Mouse (Mus musculus) MEL (cell line): ENCODE measurements around the gene Atoh8. TPM values are rescaled to one million over a fixed set of nuclear protein-coding genes. Genes with fewer than 3 reads are reported as not detected.

Source experiments
- DNase-seq: peaks from one replicate; pipeline ENCODE4 v3.0.0; 2011; ENCODE audit warnings: low read depth, low spot score
- H3K27ac ChIP-seq: 2 replicates; pipeline ENCODE4 v1.5.1; 2012; ENCODE audit warnings: low read depth, mild to moderate bottlenecking, control low read depth, low read length, moderate library complexity; ENCODE audit not compliant: control insufficient read depth
- H3K27me3 ChIP-seq, 2 experiments: fragments of 150-350 bp in 1 of 2; sonication (generic) in 1 of 2; 2 replicates each; pipeline ENCODE4 v1.6.1; 2012; ENCODE audit warnings: low read length in 2 of 2, mild to moderate bottlenecking in 2 of 2, improper control_type of control experiment in 1 of 2, moderate library complexity in 1 of 2; ENCODE audit not compliant: insufficient read depth in 2 of 2, control insufficient read depth in 1 of 2
- H3K36me3 ChIP-seq, 2 experiments: 2 replicates each; pipeline ENCODE4 v1.6.1; 2012 to 2014; ENCODE audit warnings: low read length in 2 of 2, improper control_type of control experiment in 1 of 2, inconsistent platforms in 1 of 2, mild to moderate bottlenecking in 1 of 2; ENCODE audit not compliant: insufficient read depth in 2 of 2, control insufficient read depth in 1 of 2
- H3K4me1 ChIP-seq, 2 experiments: fragments of 150-350 bp in 1 of 2; sonication (generic) in 1 of 2; 2 replicates each; pipeline ENCODE4 v1.6.1; 2012; ENCODE audit warnings: low read length in 2 of 2, improper control_type of control experiment in 1 of 2, mild to moderate bottlenecking in 1 of 2; ENCODE audit not compliant: insufficient read depth in 2 of 2, control insufficient read depth in 1 of 2
- H3K4me3 ChIP-seq, 2 experiments: fragments of 150-350 bp in 1 of 2; sonication (generic) in 1 of 2; 2 replicates each; pipeline ENCODE4 v1.5.1; 2012; ENCODE audit warnings: low read depth in 2 of 2, low read length in 2 of 2, mild to moderate bottlenecking in 2 of 2, moderate library complexity in 2 of 2, control low read depth in 1 of 2, improper control_type of control experiment in 1 of 2; ENCODE audit not compliant: control insufficient read depth in 1 of 2, insufficient read depth in 1 of 2
- H3K79me2 ChIP-seq: 2 replicates; pipeline ENCODE4 v1.6.1; 2012; ENCODE audit warnings: mild to moderate bottlenecking, low read length, moderate library complexity; ENCODE audit not compliant: control insufficient read depth, poor library complexity, insufficient read depth
- H3K9ac ChIP-seq: 2 replicates; pipeline ENCODE4 v1.6.1; 2012; ENCODE audit warnings: low read depth, mild to moderate bottlenecking, control low read depth, low read length, moderate library complexity; ENCODE audit not compliant: control insufficient read depth, poor library complexity, severe bottlenecking
- H3K9me3 ChIP-seq: fragments of 150-350 bp; sonication (generic); replicated peaks from 2 replicates; pipeline ENCODE4 v1.6.1; 2012; ENCODE audit warnings: mild to moderate bottlenecking, low read length, improper control_type of control experiment, moderate library complexity; ENCODE audit not compliant: insufficient read depth
- BHLHE40 ChIP-seq: IDR thresholded peaks from 2 replicates; pipeline ENCODE4 v1.6.1; 2012; ENCODE audit warnings: low read depth, mild to moderate bottlenecking, inconsistent platforms, low read length, improper control_type of control experiment, borderline replicate concordance
- CHD1 ChIP-seq: IDR thresholded peaks from 2 replicates; pipeline ENCODE4 v1.6.1; 2012; ENCODE audit warnings: low read depth, mild to moderate bottlenecking, inconsistent platforms, low read length, improper control_type of control experiment
- CHD2 ChIP-seq: IDR thresholded peaks from 2 replicates; pipeline ENCODE4 v1.6.1; 2011; ENCODE audit warnings: low read length, improper control_type of control experiment
- CTCF ChIP-seq, 3 experiments: IDR thresholded peaks in 2 of 3; conservative IDR thresholded peaks in 1 of 3; 2 replicates each; pipeline ENCODE4 v1.5.1; 2011 to 2012; ENCODE audit warnings: low read length in 3 of 3, low read depth in 2 of 3, mild to moderate bottlenecking in 2 of 3, improper control_type of control experiment in 1 of 3, inconsistent platforms in 1 of 3, mixed read lengths in 1 of 3, moderate library complexity in 1 of 3; ENCODE audit not compliant: control insufficient read depth in 1 of 3, insufficient read depth in 1 of 3, poor library complexity in 1 of 3, severe bottlenecking in 1 of 3
- ELF1 ChIP-seq: IDR thresholded peaks from 2 replicates; pipeline ENCODE4 v1.6.1; 2014; ENCODE audit warnings: low read depth, mild to moderate bottlenecking, inconsistent platforms, low read length, improper control_type of control experiment, moderate library complexity
- EP300 ChIP-seq, 2 experiments: IDR thresholded peaks; 2 replicates each; pipeline ENCODE4 v1.6.1; 2011; ENCODE audit warnings: improper control_type of control experiment in 2 of 2, low read length in 2 of 2, low read depth in 1 of 2, mild to moderate bottlenecking in 1 of 2
- GABPA ChIP-seq: IDR thresholded peaks from 2 replicates; pipeline ENCODE4 v1.6.1; 2012; ENCODE audit warnings: low read depth, mild to moderate bottlenecking, inconsistent platforms, low read length, improper control_type of control experiment, moderate library complexity
- GATA1 ChIP-seq: IDR thresholded peaks from 2 replicates; pipeline ENCODE4 v1.6.1; 2011; ENCODE audit warnings: low read depth, low read length, improper control_type of control experiment
- HCFC1 ChIP-seq: IDR thresholded peaks from 2 replicates; pipeline ENCODE4 v1.6.1; 2012; ENCODE audit warnings: low read depth, mild to moderate bottlenecking, inconsistent platforms, low read length, improper control_type of control experiment, moderate library complexity
- JUND ChIP-seq: IDR thresholded peaks from 2 replicates; pipeline ENCODE4 v1.6.1; 2011; ENCODE audit warnings: low read depth, mild to moderate bottlenecking, improper control_type of control experiment, low read length
- MAZ ChIP-seq: IDR thresholded peaks from 2 replicates; pipeline ENCODE4 v1.6.1; 2012; ENCODE audit warnings: low read depth, mild to moderate bottlenecking, inconsistent platforms, low read length, improper control_type of control experiment
- MEF2A ChIP-seq: IDR thresholded peaks from 2 replicates; pipeline ENCODE4 v1.6.1; 2014; ENCODE audit warnings: low read depth, mild to moderate bottlenecking, inconsistent platforms, low read length, improper control_type of control experiment; ENCODE audit not compliant: poor library complexity, insufficient replicate concordance, severe bottlenecking; ENCODE audit errors: extremely low read depth
- MYB ChIP-seq: IDR thresholded peaks from 2 replicates; pipeline ENCODE4 v1.6.1; 2011; ENCODE audit warnings: mild to moderate bottlenecking, low read depth, low read length, improper control_type of control experiment
- MYC ChIP-seq: IDR thresholded peaks from 2 replicates; pipeline ENCODE4 v1.6.1; 2011; ENCODE audit warnings: low read depth, mild to moderate bottlenecking, low read length, improper control_type of control experiment, moderate library complexity
- NELFE ChIP-seq: IDR thresholded peaks from 2 replicates; pipeline ENCODE4 v1.6.1; 2011; ENCODE audit warnings: low read depth, low read length, improper control_type of control experiment
- RAD21 ChIP-seq: IDR thresholded peaks from 2 replicates; pipeline ENCODE4 v1.6.1; 2011; ENCODE audit warnings: mild to moderate bottlenecking, low read depth, low read length, improper control_type of control experiment
- SIN3A ChIP-seq: IDR thresholded peaks from 2 replicates; pipeline ENCODE4 v1.6.1; 2012; ENCODE audit warnings: low read length, improper control_type of control experiment, inconsistent platforms
- SMC3 ChIP-seq: IDR thresholded peaks from 2 replicates; pipeline ENCODE4 v1.6.1; 2011; ENCODE audit warnings: low read depth, low read length, improper control_type of control experiment
- TAL1 ChIP-seq: IDR thresholded peaks from 2 replicates; pipeline ENCODE4 v1.6.1; 2012; ENCODE audit warnings: mild to moderate bottlenecking, inconsistent platforms, low read length, moderate library complexity, mixed read lengths
- USF1 ChIP-seq: IDR thresholded peaks from 2 replicates; pipeline ENCODE4 v1.6.1; 2014; ENCODE audit warnings: low read depth, mild to moderate bottlenecking, inconsistent platforms, low read length, improper control_type of control experiment, moderate library complexity
- USF2 ChIP-seq, 2 experiments: IDR thresholded peaks; 2 replicates each; pipeline ENCODE4 v1.6.1; 2011 to 2012; ENCODE audit warnings: improper control_type of control experiment in 2 of 2, low read length in 2 of 2, borderline replicate concordance in 1 of 2, inconsistent platforms in 1 of 2, low read depth in 1 of 2, mild to moderate bottlenecking in 1 of 2; ENCODE audit not compliant: insufficient read depth in 1 of 2
- ZC3H11A ChIP-seq: IDR thresholded peaks from 2 replicates; pipeline ENCODE4 v1.6.1; 2012; ENCODE audit warnings: low read depth, mild to moderate bottlenecking, inconsistent platforms, low read length, improper control_type of control experiment
- ZKSCAN1 ChIP-seq: IDR thresholded peaks from 2 replicates; pipeline ENCODE4 v1.6.1; 2012; ENCODE audit warnings: low read depth, mild to moderate bottlenecking, inconsistent platforms, low read length, improper control_type of control experiment, moderate library complexity
- ZMIZ1 ChIP-seq: IDR thresholded peaks from 2 replicates; pipeline ENCODE4 v1.6.1; 2012; ENCODE audit warnings: low read depth, mild to moderate bottlenecking, inconsistent platforms, low read length, improper control_type of control experiment, moderate library complexity
- ZNF384 ChIP-seq: IDR thresholded peaks from 2 replicates; pipeline ENCODE4 v1.6.1; 2012; ENCODE audit warnings: low read depth, mild to moderate bottlenecking, inconsistent platforms, low read length, improper control_type of control experiment
- polyA plus RNA-seq, 2 experiments: library from polyadenylated mRNA; stranded (reverse) in 1 of 2; unstranded in 1 of 2; fragments of >175 nt in 1 of 2; fragments of >200 nt in 1 of 2; gene quantifications; 2 replicates each; pipeline versions ENCODE4 v1.2.1 to v1.2.4; 2012; ENCODE audit warnings: low replicate concordance in 2 of 2, low read depth in 1 of 2; ENCODE audit not compliant: insufficient read length in 2 of 2, insufficient read depth in 1 of 2, missing spikeins in 1 of 2
- total RNA-seq: library from RNA; depleted of rRNA; stranded (reverse); fragments of 300-350 nt; gene quantifications from 2 replicates; pipeline ENCODE4 v1.2.3, GENCODE M21; 2012

Gene Atoh8
- total and polyA plus RNA-seq, 3 experiments: not detected

GRCm38 (mm10) chr6:72208406-72209045 is 26.9 kb downstream of the Atoh8 start:
- Histone ChIP-seq H3K27me3 (peaks cover 18 to 25% of the 10 kb centered on the region in 2 experiments), H3K9me3 (no peaks in the 10 kb centered on the region), H3K9ac (no peak overlapping the region), H3K36me3 (no peaks in the 10 kb centered on the region), H3K79me2 (no peaks in the 10 kb centered on the region), H3K27ac (no peak overlapping the region), H3K4me1 (no peaks in the 10 kb centered on the region), H3K4me3 (no peak overlapping the region)
- no peak for TF ChIP-seq CHD1
- no peak for TF ChIP-seq MYC
- TF ChIP-seq ZKSCAN1: no peak
- no peak for TF ChIP-seq RAD21
- TF ChIP-seq ZNF384: no peak
- TF ChIP-seq MEF2A: no peak
- TF ChIP-seq TAL1: no peak
- TF ChIP-seq GATA1: no peak
- no peak for TF ChIP-seq CTCF (IDR thresholded peaks at IDR 0.05 in 2 of 3, conservative IDR thresholded peaks at IDR 0.05 in 1 of 3; ENCODE audit: control insufficient read depth in 1 of 3, insufficient read depth in 1 of 3, low read depth in 2 of 3, low read length in 3 of 3, poor library complexity in 1 of 3, severe bottlenecking in 1 of 3)
- TF ChIP-seq MYB: no peak
- TF ChIP-seq ELF1: no peak
- TF ChIP-seq JUND: no peak
- no peak for DNase-seq

- no peaks in the 10 kb centered on the region for H3K9me3 ChIP-seq
- TF ChIP-seq TAL1 (no peak), CTCF (IDR thresholded peaks at IDR 0.05 in 2 of 3, conservative IDR thresholded peaks at IDR 0.05 in 1 of 3; ENCODE audit: control insufficient read depth in 1 of 3, insufficient read depth in 1 of 3, low read depth in 2 of 3, low read length in 3 of 3, poor library complexity in 1 of 3, severe bottlenecking in 1 of 3) (no peak), BHLHE40 (no peak), USF2 (IDR thresholded peaks at IDR 0.05; ENCODE audit: borderline replicate concordance in 1 of 2, insufficient read depth in 1 of 2, low read depth in 1 of 2, low read length in 2 of 2) (no peak), ELF1 (no peak), ZC3H11A (no peak), ZMIZ1 (no peak), MAZ (no peak), NELFE (no peak), USF1 (no peak), HCFC1 (no peak), SMC3 (no peak), EP300 (IDR thresholded peaks at IDR 0.05; ENCODE audit: low read depth in 1 of 2, low read length in 2 of 2) (no peak), SIN3A (no peak), CHD2 (no peak), MYB (no peak), ZKSCAN1 (no peak), GABPA (no peak), MEF2A (no peak)
- no peaks in the 10 kb centered on the region for H3K79me2 ChIP-seq
- DNase-seq: no peak
- no peaks in the 10 kb centered on the region for H3K4me1 ChIP-seq
- H3K4me3 ChIP-seq: no peak overlapping the region
- H3K9ac ChIP-seq: no peak overlapping the region
- peaks cover 22 to 25% of the 10 kb centered on the region in 2 experiments for H3K27me3 ChIP-seq
- no peaks in the 10 kb centered on the region for H3K36me3 ChIP-seq
- H3K27ac ChIP-seq: no peak overlapping the region
Measured at GRCm38 (mm10) chr6:72206021-72206420, 29.4 kb downstream of the Atoh8 start.
